Mouse (Mus musculus) spleen, adult 2 months (tissue): Measurements from ENCODE around the gene Rybp.

Experiments used
- CTCF ChIP-seq: fragments of 200-500 bp; IDR thresholded peaks from 2 replicates; pipeline ENCODE4 v1.5.1; 2011; ENCODE audit warnings: mild to moderate bottlenecking, inconsistent platforms; ENCODE audit not compliant: insufficient read depth, insufficient read length, insufficient replicate concordance; ENCODE audit errors: extremely low read depth
- POLR2A ChIP-seq: fragments of 200-500 bp; IDR thresholded peaks from 2 replicates; pipeline ENCODE4 v1.6.1; 2011; ENCODE audit warnings: low read depth, low read length, inconsistent platforms

- TF ChIP-seq CTCF = no peak
- TF ChIP-seq POLR2A = no peak
Measured at GRCm38 (mm10) chr6:100233522-100233921, 53.8 kb downstream of the Rybp start.
